Comparison of ENCODE assay signal across 12 mouse cellular contexts in genomic region chr2:16706227-16706626, GRCm38 (mm10).
DNase-seq lines count a peak whose midpoint lies in the region; ATAC-seq and TF ChIP-seq lines count a peak whose summit lies in the region.
"Had no signal": no experiment of that assay in that cellular context is flagged by ENCODE, and none has a peak within 500 bp of the region (broad histone marks: within the 10 kb centered on the region; RNA-seq: fewer than 3 reads in every experiment).

No protein-coding gene starts in this region.

- H3K27ac ChIP-seq in heart, postnatal 0 days (ENCODE audit: low read depth) = no peak overlapping the region
- H3K27ac ChIP-seq in heart, embryonic 12.5 days (ENCODE audit: poor library complexity, severe bottlenecking) = no peak overlapping the region
- H3K27ac ChIP-seq: midbrain, embryonic 12.5 days; stomach, embryonic 15.5 days had no signal

- ATAC-seq in heart, postnatal 0 days (ENCODE audit: insufficient read depth, low read depth) = no peak
- no peak for ATAC-seq in heart, embryonic 12.5 days (ENCODE audit: insufficient number of reproducible peaks, low FRiP score)
- ATAC-seq: intestine, embryonic 16.5 days had no signal

- no peaks in the 10 kb centered on the region for H3K27me3 ChIP-seq in heart, postnatal 0 days (ENCODE audit: control insufficient read depth, insufficient read depth, low read length)
- H3K27me3 ChIP-seq in heart, embryonic 12.5 days (replicated peaks) = no peaks in the 10 kb centered on the region
- H3K27me3 ChIP-seq: midbrain, embryonic 12.5 days; stomach, embryonic 15.5 days had no signal

- peak; percentile 17; the same call in 1 of the 2 replicates for TF ChIP-seq CTCF in heart, postnatal 0 days (IDR thresholded peaks at IDR 0.05; ENCODE audit: low read depth)

- intact Hi-C loops in gastrocnemius, postnatal 14 days (cut with DNase I; ENCODE audit: low total_unique reads) = no loop called here

- H3K4me2 ChIP-seq in heart, postnatal 0 days (ENCODE audit: low read depth, low read length) = no peak overlapping the region
- no peak overlapping the region for H3K4me2 ChIP-seq in heart, embryonic 12.5 days
- H3K4me2 ChIP-seq: midbrain, embryonic 12.5 days; stomach, embryonic 15.5 days had no signal

- no peak for DNase-seq in heart, postnatal 0 days (ENCODE audit: low spot score)
- peak; percentile 9 for DNase-seq in lung, postnatal 14 days
- no peak for DNase-seq in lung, postnatal 25 days (ENCODE audit: low spot score)
- DNase-seq in R1 (ENCODE audit: low read depth, low spot score) = peak; percentile 68
- DNase-seq in thymus, postnatal 14 days = peak; percentile 54
- no peak for DNase-seq in cerebellum, adult 11 months
- DNase-seq in gastrocnemius, postnatal 14 days = no peak
- DNase-seq: cerebellum, postnatal 36 days had no signal

- H3K4me1 ChIP-seq in heart, postnatal 0 days (ENCODE audit: control insufficient read depth, insufficient read depth) = no peaks in the 10 kb centered on the region
- no peaks in the 10 kb centered on the region for H3K4me1 ChIP-seq in heart, embryonic 12.5 days (replicated peaks)
- H3K4me1 ChIP-seq: midbrain, embryonic 12.5 days; stomach, embryonic 15.5 days had no signal

- H3K9ac ChIP-seq in heart, postnatal 0 days (replicated peaks; ENCODE audit: low read depth, low read length) = no peak overlapping the region
- H3K9ac ChIP-seq in heart, embryonic 12.5 days = no peak overlapping the region
- H3K9ac ChIP-seq: midbrain, embryonic 12.5 days; stomach, embryonic 15.5 days had no signal

- TF ChIP-seq EP300 in heart, postnatal 0 days (IDR thresholded peaks at IDR 0.05; ENCODE audit: low read depth) = no peak

- no peaks in the 10 kb centered on the region for H3K9me3 ChIP-seq in heart, postnatal 0 days (replicated peaks; ENCODE audit: control insufficient read depth, low read length)
- no peaks in the 10 kb centered on the region for H3K9me3 ChIP-seq in heart, embryonic 12.5 days (replicated peaks)
- H3K9me3 ChIP-seq: midbrain, embryonic 12.5 days; stomach, embryonic 15.5 days had no signal

- 82% methylated on average over 2 of the region's 2 CpGs for WGBS in heart, postnatal 0 days
- 83% methylated on average over 2 of the region's 2 CpGs for WGBS in heart, embryonic 12.5 days

- H3K4me3 ChIP-seq in heart, postnatal 0 days (ENCODE audit: low read depth, low read length) = no peak overlapping the region
- H3K4me3 ChIP-seq in heart, embryonic 12.5 days = no peak overlapping the region
- H3K4me3 ChIP-seq: midbrain, embryonic 12.5 days; stomach, embryonic 15.5 days had no signal

- no peaks in the 10 kb centered on the region for H3K36me3 ChIP-seq in heart, postnatal 0 days (replicated peaks; ENCODE audit: control insufficient read depth, insufficient read depth, low read length)
- no peaks in the 10 kb centered on the region for H3K36me3 ChIP-seq in heart, embryonic 12.5 days
- H3K36me3 ChIP-seq: midbrain, embryonic 12.5 days; stomach, embryonic 15.5 days had no signal

Comparison
In these comparisons a context has a peak if more than half of its experiments do, and no peak if none do; other contexts are left out.
1. DNase-seq: peak in lung, postnatal 14 days (single experiment), R1 (single experiment) and thymus, postnatal 14 days (single experiment); none in heart, postnatal 0 days (single experiment), lung, postnatal 25 days (single experiment), cerebellum, adult 11 months (single experiment) and gastrocnemius, postnatal 14 days (single experiment).